Mouse (Mus musculus) mature B cell (primary cell): Measurements from ENCODE around the gene Nsmce1.

ENCODE experiments used
- in situ Hi-C: fragments of 300-500 bp; cut with MboI; formaldehyde crosslinking; loops from 2 replicates; pipeline ENCODE4 v1.14.3; 2019

The Nsmce1 gene

DNA sequence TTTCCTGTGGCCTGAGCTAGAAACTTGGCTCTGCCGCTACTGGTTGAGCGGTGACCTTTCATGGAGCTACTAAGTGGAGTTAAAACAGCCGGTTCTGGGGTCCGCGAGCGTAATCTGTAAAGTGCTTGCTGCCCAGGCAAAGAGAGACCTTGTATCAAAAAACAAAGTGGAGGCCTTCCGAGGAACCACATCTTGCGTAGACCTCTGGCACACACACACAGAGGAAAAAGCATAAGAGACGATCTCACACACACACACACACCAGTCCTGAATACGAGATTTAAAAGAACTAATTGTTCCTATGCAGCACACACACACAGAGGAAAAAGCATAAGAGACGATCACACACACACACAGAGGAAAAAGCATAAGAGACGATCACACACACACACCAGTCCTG is 364 bp upstream of the Nsmce1 start:
- in situ Hi-C loops, result no loop called here

DNA sequence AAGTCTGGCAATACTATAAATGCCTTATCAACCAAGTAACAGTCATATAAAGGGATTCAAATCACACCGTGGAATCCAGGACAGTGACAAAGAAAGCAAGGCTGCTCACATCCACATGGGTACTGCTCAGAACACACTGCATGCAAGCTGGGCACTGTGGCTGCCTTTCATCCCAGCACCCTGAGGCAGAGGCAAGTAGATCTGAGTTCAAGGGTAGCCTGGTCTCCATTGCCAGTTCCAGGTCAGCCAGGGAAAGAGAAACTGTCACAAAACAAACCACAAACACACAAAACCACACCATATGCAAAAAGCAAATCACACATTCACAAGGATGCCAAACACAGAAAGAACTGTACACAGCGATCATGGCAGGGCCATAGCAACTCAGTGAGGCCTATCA is 1.8 kb downstream of the Nsmce1 start:
- in situ Hi-C loops, result no loop called here

DNA sequence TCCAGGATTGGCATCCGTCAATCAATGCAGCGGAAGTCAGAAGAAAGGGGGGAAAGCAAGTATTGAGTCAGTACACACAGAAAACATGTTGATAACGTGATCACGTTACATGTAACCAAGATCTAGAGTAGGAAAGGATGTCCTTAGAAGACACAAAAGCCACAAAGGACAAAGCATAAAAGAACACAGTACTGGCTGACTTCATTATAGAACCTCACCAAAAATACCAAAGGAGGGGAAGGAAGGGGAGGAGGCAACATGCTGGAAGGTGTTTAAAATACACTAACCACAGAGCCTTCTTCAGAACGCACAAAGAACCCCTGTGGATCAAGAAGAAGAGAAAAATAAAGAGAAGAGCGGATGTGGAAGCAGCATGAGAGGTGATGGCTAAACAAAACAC is 2.7 kb downstream of the Nsmce1 start:
- in situ Hi-C loops, result no loop called here

DNA sequence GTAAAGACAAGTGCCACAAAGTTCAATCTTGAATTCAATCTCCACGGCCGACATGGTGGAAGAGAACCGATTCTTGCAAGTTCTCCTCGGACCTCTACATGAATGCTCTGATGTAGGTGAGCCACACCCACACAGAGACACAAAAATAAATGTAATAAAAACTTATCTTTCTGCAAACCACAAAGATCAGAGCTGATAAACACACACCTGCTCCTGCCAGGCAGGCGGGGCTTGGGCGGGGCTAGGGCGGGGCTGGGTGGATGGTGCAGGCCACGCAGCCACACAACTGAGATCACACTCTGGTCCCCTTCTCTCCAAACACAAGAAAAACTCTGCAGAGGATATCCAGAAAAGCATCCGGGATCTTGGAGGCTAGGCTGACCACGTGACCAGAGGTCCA is 4.3 kb downstream of the Nsmce1 start:
- in situ Hi-C loops, result no loop called here

DNA sequence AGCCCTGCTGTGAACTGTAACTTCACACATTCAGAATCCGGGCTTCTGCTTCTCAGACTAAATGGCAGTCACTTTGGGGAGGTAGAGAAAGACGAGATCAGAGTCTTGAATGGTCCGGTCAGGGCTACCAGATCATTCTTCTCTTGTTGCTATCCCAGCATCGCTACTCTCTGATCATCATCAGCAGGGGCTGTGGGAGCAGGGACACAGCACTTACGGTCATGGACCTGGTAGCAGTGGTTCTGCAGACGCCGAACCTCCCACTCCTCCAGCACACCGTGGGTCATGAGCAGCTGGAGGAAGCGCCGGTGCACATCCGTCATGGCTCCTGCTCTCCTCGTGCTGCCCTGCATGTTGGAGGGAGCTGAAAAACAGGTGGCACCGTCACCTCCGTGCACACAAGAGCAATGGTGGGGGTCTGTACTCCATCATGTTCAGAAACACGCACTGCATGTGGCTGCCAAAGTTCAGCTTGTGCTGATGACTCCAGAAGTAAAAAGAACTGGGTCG is 5.2 kb downstream of the Nsmce1 start:
- in situ Hi-C loops, result no loop called here

DNA sequence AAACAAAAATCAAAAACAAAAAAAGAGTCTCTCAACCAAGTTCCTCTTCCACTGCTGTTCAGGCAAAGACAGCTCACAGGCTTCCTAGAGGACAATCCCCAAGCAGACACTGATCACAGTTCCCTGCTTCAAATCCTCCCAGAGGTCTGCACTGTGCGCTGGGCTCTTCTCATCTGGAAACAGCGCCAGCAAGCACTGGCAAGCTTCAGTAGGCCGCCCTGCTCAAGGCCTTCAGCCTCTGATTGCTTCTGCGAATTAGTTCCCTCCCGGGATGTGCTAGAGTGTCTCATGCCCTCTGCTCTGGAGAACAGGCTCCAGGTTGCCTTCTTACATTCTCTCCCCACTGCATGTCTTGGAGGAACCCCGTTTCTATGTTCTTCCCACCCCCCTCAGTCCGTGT is 6.6 kb downstream of the Nsmce1 start:
- in situ Hi-C loops, result no loop called here

DNA sequence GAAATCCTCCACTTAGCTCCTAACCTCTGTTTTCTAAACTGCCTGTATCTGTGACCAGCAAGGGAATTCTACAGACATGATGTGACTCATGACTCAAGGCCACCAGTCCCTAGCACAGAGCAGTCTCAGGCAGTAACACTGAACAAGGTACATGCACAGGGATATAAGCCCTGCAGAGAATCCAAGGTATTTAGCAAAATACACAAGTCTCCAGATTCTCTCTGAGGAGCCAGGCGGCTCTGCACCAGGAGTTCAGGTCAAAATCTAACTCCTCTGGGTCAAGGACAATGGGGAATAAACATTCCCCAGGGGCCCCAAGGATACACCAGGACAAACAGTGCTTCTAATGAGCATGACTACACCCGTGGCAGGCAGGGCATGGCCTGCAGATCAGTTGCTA is 8.5 kb downstream of the Nsmce1 start:
- in situ Hi-C loops, result no loop called here

DNA sequence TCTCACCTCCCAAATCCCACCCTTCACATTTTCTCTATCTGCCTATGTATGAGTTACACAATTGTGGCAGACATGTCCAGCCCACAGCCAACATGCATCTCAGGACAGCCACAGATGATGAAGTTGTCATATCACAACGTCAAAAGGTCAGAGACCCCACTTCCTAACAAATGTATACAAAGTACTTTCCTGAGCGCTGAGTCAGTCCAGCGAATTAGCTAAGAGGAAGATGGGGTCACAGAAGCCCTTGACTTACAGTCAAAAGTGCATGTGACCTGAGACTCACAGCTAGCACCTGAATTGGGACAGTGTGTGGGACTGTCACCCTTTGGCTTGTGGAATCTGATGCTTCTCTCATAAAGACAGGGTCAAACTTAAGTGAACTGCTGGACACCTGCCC is 9.1 kb downstream of the Nsmce1 start:
- in situ Hi-C loops, result no loop called here

DNA sequence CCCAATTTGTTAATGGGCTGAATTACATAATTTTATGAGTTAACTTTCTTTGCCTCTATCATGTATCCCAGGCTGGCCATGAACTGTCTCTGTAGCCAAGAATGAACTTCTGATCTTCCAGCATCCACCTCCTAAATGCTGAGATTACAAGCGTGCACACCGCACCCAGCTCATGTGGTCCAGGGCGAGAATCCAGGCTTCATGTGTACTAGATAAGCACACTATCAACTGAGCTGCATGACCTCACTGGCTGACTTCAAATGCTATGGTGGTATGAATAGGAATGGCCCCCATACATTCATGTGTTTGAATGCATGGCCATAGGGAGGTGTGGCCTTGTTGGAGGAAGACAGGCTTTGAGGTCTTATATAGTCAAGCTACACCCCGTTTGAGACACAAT is 10.9 kb downstream of the Nsmce1 start:
- in situ Hi-C loops, result no loop called here

DNA sequence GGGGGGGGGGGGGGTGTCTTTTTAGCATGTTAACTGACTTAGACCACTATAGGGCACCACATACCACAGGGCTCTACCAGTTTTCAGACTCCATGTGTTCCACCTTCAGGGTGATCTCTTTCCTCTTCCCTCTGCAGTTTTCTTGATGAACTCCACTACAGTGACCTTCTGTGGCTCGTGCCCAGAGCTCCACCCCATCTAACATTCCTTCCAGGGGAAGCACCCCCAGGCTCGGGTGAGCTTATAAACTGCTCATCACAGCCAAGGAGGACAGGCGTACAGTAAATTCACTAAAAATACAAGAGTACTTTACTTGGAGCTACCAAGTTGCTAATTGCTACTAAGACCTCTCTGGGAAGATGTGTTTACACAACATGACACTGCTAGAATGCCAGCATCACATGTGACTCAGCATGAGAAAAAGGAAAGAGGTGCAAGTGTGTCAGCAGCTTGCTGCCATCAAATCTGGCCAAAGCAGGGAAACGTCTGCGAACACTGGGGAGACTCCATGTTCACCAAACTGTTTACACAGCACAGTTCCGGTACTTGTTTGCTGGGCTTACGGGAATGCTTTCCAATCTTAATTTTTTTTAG is 12.9 kb downstream of the Nsmce1 start:
- in situ Hi-C loops, result no loop called here

DNA sequence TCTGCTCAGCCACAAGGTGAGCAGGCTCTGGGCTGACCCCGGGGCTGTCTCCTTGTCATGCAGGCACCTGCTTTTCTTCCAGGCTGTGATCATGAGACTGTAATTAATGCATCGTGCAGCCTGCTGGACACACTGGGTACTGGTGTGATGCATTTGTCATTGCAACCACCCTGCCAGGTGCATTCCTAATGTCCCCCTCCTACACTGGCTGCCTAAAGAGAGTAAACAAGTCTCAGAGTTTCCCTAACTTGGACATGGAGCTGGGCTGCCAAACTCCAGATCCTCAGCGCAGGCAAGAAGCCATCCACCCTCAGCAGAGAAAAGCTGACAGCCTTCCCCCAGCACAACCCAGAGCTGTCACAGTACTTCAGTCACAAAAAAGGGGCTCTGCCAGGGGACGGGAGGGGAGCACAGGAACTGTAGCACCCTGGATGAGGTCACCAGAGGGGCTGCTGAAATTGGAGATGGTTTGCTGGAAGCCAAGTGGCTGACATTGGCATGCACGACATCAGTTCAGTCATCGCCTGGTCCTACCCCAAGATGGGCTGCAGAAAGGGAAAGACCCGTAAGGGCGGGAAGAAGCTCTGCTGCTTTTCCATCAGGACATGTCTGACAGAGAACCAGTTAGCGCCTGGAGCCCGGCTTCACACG is 15.7 kb downstream of the Nsmce1 start:
- in situ Hi-C loops, result no loop called here

DNA sequence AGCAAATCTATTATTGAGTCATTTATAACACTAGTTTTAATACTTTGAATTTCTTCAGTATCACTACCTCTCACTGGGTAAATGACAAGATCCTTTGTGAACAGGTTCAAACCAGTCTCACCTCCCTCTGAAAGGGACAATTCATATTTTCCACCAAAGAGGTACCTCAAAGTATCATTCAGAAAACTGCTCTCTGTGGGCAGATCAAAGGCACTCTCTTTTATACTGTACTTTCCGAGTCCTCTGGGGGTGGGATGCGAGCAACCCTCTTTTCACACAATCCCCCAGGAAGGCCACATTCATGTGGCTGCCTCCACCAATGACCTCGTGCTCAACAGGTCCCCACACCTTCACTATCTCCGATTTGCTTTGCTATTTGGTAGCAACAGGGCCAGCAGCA is 16.9 kb downstream of the Nsmce1 start:
- in situ Hi-C loops, result loop anchor here (5.0 kb wide), 1 partner anchor 93 kb away; no protein-coding TSS in a partner anchor

DNA sequence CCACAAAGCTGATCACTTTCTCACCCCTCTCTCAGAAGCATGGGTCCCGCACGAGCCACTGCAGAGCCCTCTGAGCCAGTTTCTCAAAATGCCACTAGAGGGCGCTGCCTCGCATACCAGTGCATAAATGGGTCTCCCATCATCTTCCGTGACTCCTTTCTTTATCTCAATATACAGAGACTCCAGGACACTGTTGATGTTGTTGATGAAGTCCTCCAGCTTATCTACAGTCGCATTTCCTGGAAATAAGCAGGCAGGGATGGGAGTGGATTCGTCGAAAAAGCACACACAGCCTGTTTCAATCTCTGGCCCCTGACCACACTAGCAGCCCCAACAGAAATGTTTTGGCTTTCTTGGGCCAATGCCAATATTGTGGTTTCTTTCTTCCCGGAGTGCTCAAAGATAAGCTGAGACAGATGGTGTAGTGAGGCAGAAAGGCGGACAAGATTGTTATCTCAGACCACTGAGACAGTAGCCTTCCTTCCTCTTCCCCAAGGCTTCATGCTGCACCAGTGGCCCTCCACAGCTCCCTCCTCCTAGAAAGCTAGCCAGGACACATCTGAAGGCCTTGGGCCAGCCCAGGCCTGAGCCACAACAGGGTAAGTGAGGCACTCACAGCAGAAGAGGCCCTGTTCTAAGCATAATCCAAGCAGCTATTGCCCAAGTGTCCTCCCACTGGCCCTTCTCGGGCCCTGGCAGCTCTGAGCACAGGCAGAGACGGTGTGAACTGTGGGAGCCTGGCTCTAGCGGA is 19.2 kb downstream of the Nsmce1 start:
- in situ Hi-C loops, result loop anchor here (5.0 kb wide), 1 partner anchor 95 kb away; no protein-coding TSS in a partner anchor

DNA sequence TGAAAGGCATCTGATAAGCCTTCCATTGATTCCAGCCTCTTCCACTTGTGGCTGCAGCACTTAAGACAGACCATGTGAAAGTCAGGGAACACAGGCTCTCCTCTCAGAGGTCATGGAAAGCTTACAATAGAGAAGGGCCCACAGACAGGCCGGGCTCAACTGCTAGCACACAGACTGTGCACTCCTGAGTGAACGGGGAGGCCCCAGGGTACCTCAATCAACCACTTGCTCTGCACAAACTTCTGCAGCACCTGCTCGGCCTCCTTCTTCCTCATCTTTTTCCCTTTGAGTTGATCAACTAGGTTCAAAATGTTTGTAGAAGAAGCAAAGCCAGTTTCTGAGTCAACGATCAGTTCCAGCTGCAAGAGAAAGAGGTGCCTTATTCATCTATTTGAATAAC is 20.5 kb downstream of the Nsmce1 start:
- in situ Hi-C loops, result loop anchor here (5.0 kb wide), 1 partner anchor 96 kb away; no protein-coding TSS in a partner anchor

DNA sequence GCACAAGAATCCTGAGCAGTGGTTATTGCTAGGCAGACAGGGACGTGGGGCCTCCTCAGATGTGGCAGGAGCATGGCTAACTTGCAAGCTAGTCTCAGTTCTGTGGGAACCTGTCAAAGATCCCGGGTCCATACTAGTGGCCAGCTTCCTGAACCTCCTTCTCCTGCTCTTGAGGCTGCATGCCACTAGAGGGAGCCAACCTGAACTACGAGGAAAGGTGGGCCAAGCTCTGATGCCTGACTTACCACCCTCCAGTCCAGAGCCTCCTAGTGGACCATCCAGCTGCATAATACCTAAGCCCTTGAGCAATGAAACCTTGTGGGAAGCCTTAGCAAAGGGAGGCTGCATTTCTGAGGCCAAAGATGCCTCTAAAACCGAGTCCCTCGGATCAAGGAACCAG is 21.5 kb downstream of the Nsmce1 start:
- in situ Hi-C loops, result loop anchor here (5.0 kb wide), 1 partner anchor 97 kb away; no protein-coding TSS in a partner anchor

DNA sequence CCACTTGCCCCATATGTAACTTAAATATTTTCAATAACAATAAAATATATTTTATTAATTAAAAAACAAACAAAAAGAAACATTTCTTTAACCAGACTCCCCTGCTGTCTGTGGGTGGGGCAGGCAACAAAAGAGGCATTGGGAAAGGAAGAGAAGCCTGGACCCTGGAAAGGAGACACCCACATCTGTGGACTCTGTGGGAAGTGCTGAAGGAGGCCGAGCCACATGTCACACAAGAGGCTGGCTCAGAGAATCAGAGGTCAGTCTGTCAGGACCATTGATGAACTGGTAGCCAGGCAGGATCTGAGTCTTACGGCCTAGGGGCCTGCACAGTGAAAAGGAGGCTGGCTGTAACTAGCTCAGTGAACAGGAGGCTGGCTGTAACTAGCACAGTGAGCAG is 29.2 kb downstream of the Nsmce1 start:
- in situ Hi-C loops, result no loop called here

DNA sequence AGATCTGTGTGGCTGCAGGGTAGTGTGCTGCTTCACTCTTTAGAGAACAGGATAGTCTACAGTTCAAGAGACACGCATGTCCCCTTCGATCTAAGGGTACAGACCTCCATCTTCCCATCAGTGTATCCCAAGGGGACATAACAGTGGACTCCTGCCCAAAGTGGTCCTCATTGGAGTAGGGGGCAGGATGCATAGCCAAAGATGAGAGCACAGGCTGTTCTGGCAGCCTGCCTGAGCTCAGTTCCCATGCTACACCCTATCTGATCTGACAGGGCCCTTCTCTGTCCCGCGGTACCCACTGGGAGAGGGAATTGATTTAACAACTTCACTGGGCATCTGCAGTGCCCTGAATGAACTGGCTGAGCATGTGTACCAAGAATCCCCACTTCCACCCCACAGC is 37.7 kb downstream of the Nsmce1 start:
- in situ Hi-C loops, result no loop called here

DNA sequence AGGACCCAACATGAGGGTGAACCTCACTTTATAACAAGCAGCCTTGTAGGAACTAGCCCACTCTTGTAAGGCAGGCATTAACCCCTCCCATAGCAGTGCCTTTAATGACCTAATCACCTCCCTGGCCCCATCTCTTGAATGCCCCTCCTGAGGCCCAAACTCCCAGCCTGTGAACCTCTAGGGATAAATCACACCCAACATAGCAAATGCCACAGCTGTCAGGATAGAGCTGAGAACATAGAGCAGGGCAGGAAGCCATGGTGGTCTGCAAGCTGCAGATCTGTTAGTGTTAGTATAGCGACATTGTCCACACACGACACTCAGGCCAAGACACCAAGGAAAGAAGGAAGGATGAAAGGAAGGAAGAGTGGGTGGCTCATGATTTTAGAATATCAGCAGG is 40.3 kb downstream of the Nsmce1 start:
- in situ Hi-C loops, result no loop called here

DNA sequence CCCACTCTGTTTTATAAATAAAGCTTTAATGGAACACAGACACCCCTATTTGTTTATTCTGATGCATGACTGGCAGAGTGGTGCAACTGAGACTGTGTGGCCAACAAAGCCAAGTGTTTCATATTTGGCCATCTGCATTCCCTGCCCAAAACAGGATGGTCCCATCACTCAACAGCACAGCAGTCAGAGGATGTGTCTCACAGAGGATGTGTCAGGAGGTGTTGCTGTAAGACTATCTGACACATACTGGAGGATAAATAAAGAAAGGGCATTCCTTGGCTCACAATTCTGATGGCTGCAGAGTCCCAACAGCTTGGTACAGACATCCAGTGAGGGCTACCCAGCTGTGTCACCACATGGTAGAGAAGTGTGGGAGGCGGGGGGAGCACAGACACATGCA is 40.7 kb downstream of the Nsmce1 start:
- in situ Hi-C loops, result no loop called here

DNA sequence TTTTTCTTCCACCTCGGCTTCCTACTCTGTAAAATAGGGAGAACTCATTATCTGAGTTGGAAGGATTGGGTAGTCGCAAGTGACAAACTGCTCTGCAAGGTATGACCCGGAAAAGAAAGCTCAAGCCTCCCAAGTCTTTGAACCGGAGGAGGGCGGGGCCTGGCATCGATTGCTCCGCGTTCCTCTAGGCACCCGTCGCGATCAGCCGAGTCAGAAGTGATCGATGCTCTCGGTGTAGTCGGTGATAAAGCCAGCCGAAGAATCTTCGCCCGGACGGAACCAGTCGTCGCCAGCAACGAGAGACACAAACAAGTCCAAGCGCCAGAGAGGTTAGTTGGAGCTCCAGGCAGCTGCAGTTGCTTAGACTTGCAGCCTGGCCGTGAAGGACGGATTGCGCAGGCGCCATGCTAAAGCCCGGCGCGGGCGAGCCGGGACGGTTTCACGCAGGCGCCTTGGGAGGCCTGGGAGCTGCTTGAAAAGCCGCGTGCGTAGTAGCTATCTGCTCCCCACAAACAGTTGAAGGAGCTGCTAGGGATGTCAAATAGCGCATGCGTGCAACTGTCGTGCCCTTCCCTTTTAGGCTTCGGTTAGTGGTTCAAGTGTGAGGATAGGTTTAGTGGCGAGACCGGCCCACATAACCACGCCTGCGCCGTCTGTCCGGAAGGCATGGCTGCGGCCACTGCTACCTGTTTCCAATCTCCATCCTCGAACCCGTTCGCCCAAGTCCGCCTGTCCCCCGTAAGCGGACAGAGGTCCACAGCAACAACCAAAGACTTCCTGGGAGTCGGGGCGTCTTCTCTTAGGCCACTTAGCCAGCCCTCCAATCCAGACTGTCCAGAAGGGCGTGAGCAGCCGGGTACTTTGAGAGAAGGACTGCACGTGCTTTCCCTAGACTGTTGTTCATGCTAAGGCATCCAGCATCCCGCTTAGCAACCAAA is 46.7 kb downstream of the Nsmce1 start, which contains the start of gene Kdm8:
Gene Kdm8 (plus strand): TSS at position 213 of the 938 bp plus-strand sequence.
- in situ Hi-C loops, result no loop called here

DNA sequence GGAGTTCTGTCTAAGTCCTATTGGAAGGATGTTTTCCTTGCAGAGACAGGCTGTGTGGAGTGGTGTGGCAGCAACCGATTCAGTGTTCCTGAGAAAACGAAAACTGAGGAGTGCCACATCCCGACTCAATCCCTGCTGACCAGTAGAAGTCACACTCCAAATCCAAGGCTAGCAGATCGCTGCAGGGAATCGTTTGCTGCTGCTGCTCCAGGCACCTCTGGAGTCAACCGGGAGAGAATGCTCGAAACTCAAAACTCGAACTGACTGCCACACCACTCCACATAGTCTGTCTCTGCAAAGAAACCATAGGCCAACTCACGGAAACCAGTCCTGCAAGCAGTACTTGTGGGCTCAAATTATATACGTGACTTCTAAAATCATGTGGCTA is 47.3 kb downstream of the Nsmce1 start:
- in situ Hi-C loops, result no loop called here

DNA sequence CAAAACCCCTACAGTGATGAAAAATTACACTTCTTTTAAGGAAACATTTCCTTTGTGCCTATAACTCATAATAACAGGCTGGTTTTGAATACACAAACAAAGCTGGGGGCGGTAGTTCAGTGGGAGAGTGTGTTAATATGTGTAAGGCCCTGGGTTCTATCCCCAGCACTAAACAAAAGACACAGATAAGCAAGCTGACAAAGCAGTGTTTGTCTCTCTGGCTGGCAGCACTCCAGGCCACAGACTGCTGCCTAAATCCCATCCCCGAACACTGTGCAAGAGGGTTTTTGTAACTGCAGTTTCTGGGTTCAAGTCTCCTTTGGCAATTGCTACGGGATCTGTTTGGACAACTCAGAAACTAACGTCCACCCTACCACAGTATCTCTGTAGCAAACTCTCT is 49.1 kb downstream of the Nsmce1 start:
- in situ Hi-C loops, result no loop called here
